In genomic region chrX:60403764-60404667, GRCm38 (mm10) we compare ENCODE assay signal across 8 mouse cellular contexts.
DNase-seq lines count a peak whose midpoint lies in the region; ATAC-seq and TF ChIP-seq lines count a peak whose summit lies in the region.

No protein-coding gene starts in this region.

- peak; percentile 85 for TF ChIP-seq POLR2A in myocyte (IDR thresholded peaks at IDR 0.05; ENCODE audit: insufficient read length, low read depth)

- 22% methylated on average over 105 of the region's 126 CpGs for WGBS in embryonic facial prominence, embryonic 10.5 days

- peak overlapping the region; percentile 96 for H3K27ac ChIP-seq in embryonic facial prominence, embryonic 10.5 days (replicated peaks)

- DNase-seq in monocyte, adult 2 months (ENCODE audit: low read depth in 1 of 2, low spot score in 2 of 2) = peak; percentile 3 to 4
- DNase-seq in embryonic facial prominence, embryonic 10.5 days (ENCODE audit: low spot score) = peak; percentile 74
- DNase-seq in heart, adult 11 months = peak; percentile 98
- DNase-seq in kidney, adult 18-20 months = peak; percentile 70
- DNase-seq in liver = peak; percentile 81
- DNase-seq in spleen, postnatal 4 days (ENCODE audit: low spot score in 2 of 2) = peak; percentile 72 to 85

- H3K79me2 ChIP-seq in myocyte (ENCODE audit: control insufficient read depth, insufficient read depth) = no peaks in the 10 kb centered on the region

- peak overlapping the region; percentile 72 for H3K4me3 ChIP-seq in embryonic facial prominence, embryonic 10.5 days
- peak overlapping the region; percentile 27 for H3K4me3 ChIP-seq in myocyte

- H3K36me3 ChIP-seq in embryonic facial prominence, embryonic 10.5 days (replicated peaks) = no peaks in the 10 kb centered on the region
- no peaks in the 10 kb centered on the region for H3K36me3 ChIP-seq in myocyte (ENCODE audit: control insufficient read depth, insufficient read depth)

- ATAC-seq in monocyte, adult 5-6 weeks (replicated peaks; ENCODE audit: insufficient number of reproducible peaks, low FRiP score, low TSS enrichment, poor library complexity, severe bottlenecking) = no peak

- H3K9me3 ChIP-seq in embryonic facial prominence, embryonic 10.5 days = no peaks in the 10 kb centered on the region

- peak overlapping the region; percentile 66 for H3ac ChIP-seq in myocyte (ENCODE audit: control insufficient read depth, insufficient read length)

- peak overlapping the region; percentile 65 for H3K4me2 ChIP-seq in myocyte (ENCODE audit: low read depth)

- peaks cover 4% of the 10 kb centered on the region; the same call in 1 of the 2 replicates for H3K27me3 ChIP-seq in embryonic facial prominence, embryonic 10.5 days (replicated peaks; ENCODE audit: low read depth, poor library complexity, severe bottlenecking)
- no peaks in the 10 kb centered on the region for H3K27me3 ChIP-seq in myocyte (ENCODE audit: control insufficient read depth, insufficient read depth, insufficient read length)

- H3K4me1 ChIP-seq in embryonic facial prominence, embryonic 10.5 days = 0 out of 2 replicates have a peak, but pooled peaks cover 5% of the 10 kb centered on the region

TF ChIP-seq in myocyte, 11 proteins besides CTCF, POLR2A, EP300 and RAD21:
- TF ChIP-seq POLR2AphosphoS2 (IDR thresholded peaks at IDR 0.05; ENCODE audit: insufficient read length, low read depth) (peak; percentile 67), CEBPB (IDR thresholded peaks at IDR 0.05; ENCODE audit: insufficient read depth, poor library complexity, severe bottlenecking) (no peak), TCF12 (IDR thresholded peaks at IDR 0.05; ENCODE audit: insufficient read depth, poor library complexity, severe bottlenecking) (no peak), SRF (IDR thresholded peaks at IDR 0.05; ENCODE audit: control insufficient read depth, insufficient read length, low read depth) (no peak), USF1 (IDR thresholded peaks at IDR 0.05; ENCODE audit: low read depth) (no peak), REST (IDR thresholded peaks at IDR 0.05; ENCODE audit: insufficient read depth, insufficient read length) (no peak), TCF3 (IDR thresholded peaks at IDR 0.05; ENCODE audit: insufficient read length, low read depth) (peak; percentile 9)

Comparison
In these comparisons a context has a peak if more than half of its experiments do, and no peak if none do; other contexts are left out.
1. DNase-seq: peak in every context shown above with its lines; median percentile 98 in heart, adult 11 months; 81 in liver; 78 in spleen, postnatal 4 days; 74 in embryonic facial prominence, embryonic 10.5 days; 70 in kidney, adult 18-20 months; 4 in monocyte, adult 2 months.